Mouse (Mus musculus) spleen, adult 2 months (tissue): ENCODE measurements around the gene Dop1a. TPM values are rescaled to one million over a fixed set of nuclear protein-coding genes. Genes with fewer than 3 reads are reported as not detected.

Experiments
- DNase-seq, 2 experiments: peaks; one replicate each; pipeline versions ENCODE4 v3.0.0 to v3.0.0-alpha.2; 2012 to 2021; ENCODE audit warnings: low spot score in 2 of 2, low read depth in 1 of 2
- H3K27ac ChIP-seq: fragments of 200-500 bp; 2 replicates; pipeline ENCODE4 v1.5.1; 2012; ENCODE audit warnings: low read length, inconsistent platforms; ENCODE audit not compliant: insufficient read depth
- H3K27me3 ChIP-seq: fragments of 200-500 bp; 2 replicates; pipeline ENCODE4 v1.6.1; 2012; ENCODE audit warnings: mild to moderate bottlenecking, moderate library complexity, low read length, inconsistent platforms; ENCODE audit not compliant: control insufficient read depth, insufficient read depth
- H3K36me3 ChIP-seq: fragments of 200-500 bp; 2 replicates; pipeline ENCODE4 v1.6.1; 2012; ENCODE audit warnings: mild to moderate bottlenecking, low read length, inconsistent platforms; ENCODE audit not compliant: control insufficient read depth, insufficient read depth
- H3K4me1 ChIP-seq: fragments of 200-500 bp; 2 replicates; pipeline ENCODE4 v1.6.1; 2011; ENCODE audit warnings: inconsistent platforms; ENCODE audit not compliant: control insufficient read depth, insufficient read depth, insufficient read length
- H3K4me3 ChIP-seq: fragments of 200-500 bp; 2 replicates; pipeline ENCODE4 v1.5.1; 2011; ENCODE audit warnings: mild to moderate bottlenecking, inconsistent platforms; ENCODE audit not compliant: insufficient read depth, insufficient read length; ENCODE audit errors: extremely low read depth
- CTCF ChIP-seq: fragments of 200-500 bp; IDR thresholded peaks from 2 replicates; pipeline ENCODE4 v1.5.1; 2011; ENCODE audit warnings: mild to moderate bottlenecking, inconsistent platforms; ENCODE audit not compliant: insufficient read depth, insufficient read length, insufficient replicate concordance; ENCODE audit errors: extremely low read depth
- POLR2A ChIP-seq: fragments of 200-500 bp; IDR thresholded peaks from 2 replicates; pipeline ENCODE4 v1.6.1; 2011; ENCODE audit warnings: low read depth, low read length, inconsistent platforms
- WGBS: fragments of 180-500 bp; shearing (Covaris S2); methylation state at CpG from one replicate; pipeline ENCODE4 v1.1.7; 2018; 5-methylcytosine and 5-hydroxymethylcytosine counted together
- polyA plus RNA-seq: library from polyadenylated mRNA; depleted of rRNA; stranded (reverse); fragments of >200 nt; gene quantifications from 2 replicates; pipeline ENCODE4 v1.2.3, GENCODE M21; 2012

Dop1a gene
- polyA plus RNA-seq, 1 experiment, result 10.0 TPM

GRCm38 (mm10) chr9:86464151-86465105 is 2.5 kb upstream of the Dop1a start, which contains the start of gene Ube2cbp:
Ube2cbp (minus strand) TSS chr9:86464950.
- WGBS, result 2% methylated on average over 70 of the region's 70 CpGs
- peaks cover 2% of the 10 kb centered on the region for H3K4me1 ChIP-seq
- peak within 1 kb of the TSS; percentile 99 for H3K4me3 ChIP-seq
- peak within 1 kb of the TSS; percentile 65 for H3K27ac ChIP-seq
- peak; percentile 69 to 80 for DNase-seq
- TF ChIP-seq POLR2A (no peak; the same call in 1 of the 2 replicates), CTCF (peak; percentile 94)
- no peaks in the 10 kb centered on the region for H3K36me3 ChIP-seq
- H3K27me3 ChIP-seq, result no peaks in the 10 kb centered on the region

- DNase-seq, result no peak
- Histone ChIP-seq H3K4me1 (no peaks in the 10 kb centered on the region), H3K27ac (no peak overlapping the region), H3K4me3 (no peak overlapping the region), H3K27me3 (no peaks in the 10 kb centered on the region), H3K36me3 (no peaks in the 10 kb centered on the region)
- TF ChIP-seq CTCF (no peak), POLR2A (no peak)
- 98% methylated on average over 4 of the region's 4 CpGs for WGBS
These were observed 9.0 kb downstream of the Dop1a start for GRCm38 (mm10) chr9:86475956-86476355.

- H3K27me3 ChIP-seq, result no peaks in the 10 kb centered on the region
- H3K36me3 ChIP-seq, result no peaks in the 10 kb centered on the region
- WGBS, result 15% methylated on average over 5 of the region's 5 CpGs
- H3K27ac ChIP-seq, result no peak overlapping the region
- no peak for TF ChIP-seq CTCF
- TF ChIP-seq POLR2A, result no peak
- no peak for DNase-seq
- no peaks in the 10 kb centered on the region for H3K4me1 ChIP-seq
- H3K4me3 ChIP-seq, result no peak overlapping the region
These were observed 9.8 kb downstream of the Dop1a start for GRCm38 (mm10) chr9:86476763-86477162.

GRCm38 (mm10) chr9:86478414-86479093 is 11.6 kb downstream of the Dop1a start:
- H3K36me3 ChIP-seq, result no peaks in the 10 kb centered on the region
- DNase-seq, result no peak
- no peak overlapping the region for H3K4me3 ChIP-seq
- WGBS, result 72% methylated on average over 5 of the region's 5 CpGs
- H3K27me3 ChIP-seq, result no peaks in the 10 kb centered on the region
- H3K4me1 ChIP-seq, result no peaks in the 10 kb centered on the region
- TF ChIP-seq CTCF (no peak), POLR2A (no peak)
- no peak overlapping the region for H3K27ac ChIP-seq

GRCm38 (mm10) chr9:86482236-86482635 is 15.3 kb downstream of the Dop1a start:
- Histone ChIP-seq H3K4me1 (no peaks in the 10 kb centered on the region), H3K36me3 (no peaks in the 10 kb centered on the region), H3K27ac (no peak overlapping the region), H3K4me3 (no peak overlapping the region), H3K27me3 (no peaks in the 10 kb centered on the region)
- TF ChIP-seq POLR2A (no peak), CTCF (no peak)
- DNase-seq, result no peak
- 82% methylated on average over 1 of the region's 1 CpGs for WGBS

- H3K27ac ChIP-seq, result no peak overlapping the region
- DNase-seq, result no peak
- H3K4me1 ChIP-seq, result no peaks in the 10 kb centered on the region
- peaks cover 11% of the 10 kb centered on the region for H3K36me3 ChIP-seq
- no peak overlapping the region for H3K4me3 ChIP-seq
- H3K27me3 ChIP-seq, result no peaks in the 10 kb centered on the region
- TF ChIP-seq POLR2A (no peak), CTCF (no peak)
- 97% methylated on average over 2 of the region's 2 CpGs for WGBS
These were observed 24.8 kb downstream of the Dop1a start for GRCm38 (mm10) chr9:86491740-86492139.

GRCm38 (mm10) chr9:86496261-86496660 is 29.3 kb downstream of the Dop1a start:
- no peak for TF ChIP-seq POLR2A
- no peak for TF ChIP-seq CTCF
- H3K27ac ChIP-seq, result no peak overlapping the region
- WGBS, result 96% methylated on average over 4 of the region's 4 CpGs
- H3K36me3 ChIP-seq, result peaks cover 12% of the 10 kb centered on the region
- H3K4me1 ChIP-seq, result no peaks in the 10 kb centered on the region
- DNase-seq, result no peak
- H3K4me3 ChIP-seq, result no peak overlapping the region
- H3K27me3 ChIP-seq, result no peaks in the 10 kb centered on the region
